Mouse (Mus musculus): ENCODE measurements around the gene Eomes.

The Eomes gene
- long read RNA-seq, experiment 1 = 0 reads
- long read RNA-seq, experiment 2 = 0 reads

DNA sequence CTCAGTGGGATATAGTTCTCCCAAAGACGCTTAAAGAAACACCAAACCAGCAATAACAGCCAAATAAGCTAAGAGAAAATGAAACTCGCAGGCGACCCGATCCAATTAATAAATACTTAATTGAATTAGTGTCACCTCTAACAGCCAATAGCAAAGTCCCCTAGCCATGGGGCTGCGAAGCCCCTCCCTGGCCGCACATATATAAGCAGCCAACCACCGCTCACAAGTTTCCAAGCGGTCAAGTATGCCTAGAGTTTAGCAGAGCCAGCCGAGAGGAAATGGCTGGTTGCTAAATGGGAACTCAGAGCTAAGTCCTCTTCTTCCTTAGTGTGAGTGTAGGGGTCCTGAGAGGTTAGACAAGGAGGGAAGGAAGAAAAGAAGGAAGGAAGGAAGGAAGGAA, at the start of gene Eomes:
Gene Eomes (plus strand): TSS at position 252 of the 400 bp plus-strand sequence.
- intact Hi-C loops (cut with DNase I) = no loop called here

DNA sequence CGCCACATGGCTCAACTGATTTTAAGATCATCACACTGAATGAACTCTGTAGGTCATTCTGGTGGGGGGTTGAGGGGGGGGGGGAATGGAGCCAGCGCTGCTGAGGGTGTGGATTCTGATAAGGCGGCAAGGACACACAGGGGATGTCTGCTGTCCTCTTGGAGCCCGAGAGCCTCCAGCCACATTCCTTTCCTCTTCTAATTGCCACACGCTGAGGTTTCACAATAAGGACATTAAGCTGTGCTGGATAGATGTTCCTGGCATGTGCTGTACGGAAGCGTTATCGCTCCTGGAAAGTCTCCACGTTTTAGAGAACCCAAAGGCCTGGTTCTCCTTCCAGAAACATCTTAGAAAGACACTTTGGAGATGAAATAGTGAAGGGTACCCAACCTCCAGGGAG, 33.2 kb upstream of the Eomes start:
- intact Hi-C loops (cut with DNase I) = no loop called here

DNA sequence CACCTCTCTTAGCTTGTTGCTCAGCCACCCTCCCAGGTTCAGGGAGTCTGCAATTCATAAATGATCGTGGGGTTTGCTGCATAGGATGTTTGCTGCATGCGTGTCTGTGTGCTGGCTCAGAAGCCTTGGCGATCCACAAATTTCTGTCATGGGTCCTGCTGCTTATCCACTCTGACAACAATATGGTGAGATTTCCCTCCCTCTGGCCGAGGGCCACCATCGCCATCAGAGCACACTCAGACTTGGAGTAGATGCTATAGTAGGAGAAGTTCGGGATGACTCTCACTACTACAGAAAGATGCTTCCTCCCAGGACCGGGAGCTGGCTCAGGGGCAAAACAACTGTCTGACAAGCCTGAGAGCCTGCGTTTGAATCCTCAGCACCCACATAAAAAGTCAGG, 28.7 kb upstream of the Eomes start:
- intact Hi-C loops (cut with DNase I) = no loop called here

- intact Hi-C loops (cut with DNase I) = no loop called here
Measured at GRCm38 (mm10) chr9:118453427-118453826, 24.6 kb upstream of the Eomes start.

- intact Hi-C loops (cut with DNase I) = no loop called here
Measured at GRCm38 (mm10) chr9:118455188-118455845, 22.7 kb upstream of the Eomes start.

GRCm38 (mm10) chr9:118456405-118456804, 21.6 kb upstream of the Eomes start:
- intact Hi-C loops (cut with DNase I) = no loop called here

DNA sequence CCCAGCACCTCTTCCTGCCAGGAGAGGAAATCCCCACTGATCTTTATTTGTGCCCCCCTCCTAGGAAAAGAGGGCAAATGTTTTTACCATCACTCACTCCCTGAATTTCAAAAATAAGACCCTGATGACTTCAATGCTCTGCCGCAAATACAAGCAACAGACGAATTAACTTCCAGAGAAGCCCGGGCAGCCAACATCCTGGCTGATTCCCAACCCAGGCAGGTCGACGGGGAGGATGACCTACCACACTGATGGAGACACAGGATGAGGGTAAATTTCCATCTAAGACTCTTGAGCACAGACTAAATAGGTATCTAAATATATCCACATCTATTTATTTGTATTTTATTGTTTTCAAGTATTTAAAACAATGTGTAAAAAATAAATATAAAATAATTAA, 20.0 kb upstream of the Eomes start:
- intact Hi-C loops (cut with DNase I) = no loop called here

DNA sequence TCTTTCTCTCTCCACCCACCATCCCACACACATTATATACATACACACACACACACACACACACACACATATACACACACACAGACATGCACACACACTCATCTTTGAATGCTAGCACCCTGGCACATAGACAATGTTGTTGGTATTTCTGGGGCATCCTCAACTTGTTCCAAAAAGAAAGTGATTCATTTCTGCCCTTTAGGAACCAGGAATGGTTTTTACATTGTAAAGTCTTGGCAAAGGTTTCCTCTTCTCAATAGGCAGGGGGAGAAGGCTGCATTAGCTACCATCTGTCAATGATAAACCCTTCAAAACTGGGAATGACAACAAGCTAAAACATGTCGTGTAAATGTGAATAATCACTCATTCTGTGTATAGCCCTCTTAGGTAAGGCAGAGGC, 14.0 kb upstream of the Eomes start:
- intact Hi-C loops (cut with DNase I) = no loop called here

DNA sequence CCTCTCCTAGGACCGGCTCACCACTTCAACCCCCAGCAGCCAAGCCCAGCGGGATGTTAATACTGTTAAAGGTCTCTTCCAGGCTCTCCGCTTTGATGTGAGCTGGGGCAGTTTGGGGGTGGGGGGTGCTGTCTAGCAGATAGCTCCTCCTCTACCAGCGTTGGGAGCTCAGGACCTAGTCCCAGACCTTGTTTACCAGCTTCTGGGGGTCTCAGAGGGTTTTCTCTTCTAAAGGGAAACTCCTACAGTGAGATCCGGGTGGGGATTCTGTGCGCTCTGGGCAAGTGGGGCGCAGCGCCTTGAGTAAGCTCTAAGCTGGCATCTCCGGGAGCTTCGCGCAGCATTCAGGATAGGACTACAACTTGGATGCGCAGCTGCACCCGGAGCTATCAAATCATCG, 9.7 kb upstream of the Eomes start:
- intact Hi-C loops (cut with DNase I) = no loop called here

DNA sequence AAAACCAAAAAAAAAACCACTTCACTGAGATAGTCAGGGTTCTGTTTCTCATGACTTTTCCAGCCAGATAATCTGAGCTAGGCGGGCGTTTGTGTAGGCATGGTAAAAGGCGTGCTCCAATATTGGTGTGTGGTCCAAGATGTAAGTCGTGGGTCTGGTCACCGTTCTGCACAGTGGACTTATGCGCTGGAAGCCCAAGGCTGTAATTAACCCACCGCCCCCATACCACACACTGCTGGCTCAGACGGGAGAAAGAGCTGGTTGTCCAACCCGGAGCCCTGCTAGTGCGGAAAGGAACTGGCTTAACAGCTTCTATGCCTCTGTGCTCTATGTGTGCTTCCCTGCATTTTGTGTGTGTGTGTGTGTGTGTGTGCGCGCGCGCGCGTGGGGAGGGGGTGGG, 8.7 kb upstream of the Eomes start:
- intact Hi-C loops (cut with DNase I) = no loop called here

GRCm38 (mm10) chr9:118471296-118471695, 6.7 kb upstream of the Eomes start:
- intact Hi-C loops (cut with DNase I) = no loop called here

- intact Hi-C loops (cut with DNase I) = no loop called here
Measured at GRCm38 (mm10) chr9:118476211-118476765, 1.7 kb upstream of the Eomes start.

DNA sequence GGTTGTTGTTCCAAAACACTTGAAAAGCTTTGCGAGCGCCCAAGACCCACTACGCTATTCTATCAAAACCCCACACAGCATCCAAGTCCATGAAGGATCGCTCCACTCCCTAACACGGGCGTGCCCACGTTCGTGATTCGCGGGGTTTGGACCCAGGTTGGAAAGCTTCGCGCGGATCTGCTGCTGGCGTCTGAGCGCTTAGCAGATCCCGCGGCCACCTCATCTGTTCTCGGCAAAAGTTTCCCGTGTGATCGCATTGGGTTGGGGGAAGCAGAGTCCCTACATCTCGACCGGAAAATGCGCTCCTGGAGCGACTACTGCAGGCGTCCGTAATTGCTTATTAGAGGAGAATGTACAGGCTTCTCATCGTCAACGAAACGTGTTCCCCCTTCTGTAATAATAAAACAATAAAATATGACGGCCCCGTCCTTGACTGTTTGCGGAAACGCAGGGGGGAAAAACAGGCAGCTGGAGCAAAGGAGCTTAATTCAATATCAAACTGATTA, 1.2 kb upstream of the Eomes start:
- intact Hi-C loops (cut with DNase I) = no loop called here

DNA sequence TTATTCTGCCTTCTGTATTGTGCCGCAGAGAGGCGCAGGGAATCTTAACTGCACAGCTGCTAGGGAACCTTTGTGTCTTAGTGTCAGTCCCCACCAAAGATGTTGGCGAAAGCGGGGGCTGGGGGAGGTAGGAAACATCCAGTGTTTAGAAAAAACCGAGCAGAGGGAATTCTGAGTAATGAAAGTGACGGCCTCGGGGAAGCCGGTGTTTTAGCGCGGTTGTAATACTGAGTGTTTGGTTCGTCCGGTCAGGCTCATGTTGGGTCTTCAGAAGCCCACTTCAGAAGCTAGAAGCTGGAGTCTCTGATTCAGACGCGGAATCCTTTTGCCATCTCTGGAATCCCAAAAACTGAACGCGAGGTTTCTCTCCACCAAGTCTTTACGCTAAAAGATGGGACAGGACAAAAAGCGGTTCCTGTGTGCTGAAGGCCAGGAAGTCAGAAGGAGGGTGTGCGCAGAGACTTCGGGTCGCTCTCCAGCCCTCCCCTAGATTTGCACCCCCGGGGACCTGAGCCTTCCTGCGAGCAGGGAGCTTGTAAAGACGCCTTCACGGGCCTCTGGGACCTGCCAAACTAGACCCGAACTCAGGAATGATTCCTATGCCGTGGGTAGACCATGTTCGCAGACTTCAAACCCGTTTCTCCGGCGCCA, 606 bp upstream of the Eomes start:
- intact Hi-C loops (cut with DNase I) = no loop called here

DNA sequence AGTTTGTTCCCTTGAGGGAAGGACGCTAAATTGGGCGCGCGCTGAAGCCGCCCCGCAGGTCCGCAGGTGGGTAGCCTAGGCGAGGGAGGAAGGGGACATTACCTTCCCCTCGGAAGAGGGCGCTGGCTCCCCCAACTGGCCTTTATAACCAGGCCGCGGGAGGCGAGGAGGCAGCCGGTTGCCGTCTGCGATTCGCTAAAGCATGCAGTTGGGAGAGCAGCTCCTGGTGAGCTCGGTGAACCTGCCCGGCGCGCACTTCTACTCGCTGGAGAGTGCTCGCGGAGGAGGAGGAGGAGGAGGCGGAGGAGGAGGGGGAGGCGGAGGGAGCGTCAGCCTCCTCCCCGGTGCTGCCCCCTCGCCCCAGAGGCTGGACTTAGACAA, 436 bp downstream of the Eomes start:
- intact Hi-C loops (cut with DNase I) = no loop called here

DNA sequence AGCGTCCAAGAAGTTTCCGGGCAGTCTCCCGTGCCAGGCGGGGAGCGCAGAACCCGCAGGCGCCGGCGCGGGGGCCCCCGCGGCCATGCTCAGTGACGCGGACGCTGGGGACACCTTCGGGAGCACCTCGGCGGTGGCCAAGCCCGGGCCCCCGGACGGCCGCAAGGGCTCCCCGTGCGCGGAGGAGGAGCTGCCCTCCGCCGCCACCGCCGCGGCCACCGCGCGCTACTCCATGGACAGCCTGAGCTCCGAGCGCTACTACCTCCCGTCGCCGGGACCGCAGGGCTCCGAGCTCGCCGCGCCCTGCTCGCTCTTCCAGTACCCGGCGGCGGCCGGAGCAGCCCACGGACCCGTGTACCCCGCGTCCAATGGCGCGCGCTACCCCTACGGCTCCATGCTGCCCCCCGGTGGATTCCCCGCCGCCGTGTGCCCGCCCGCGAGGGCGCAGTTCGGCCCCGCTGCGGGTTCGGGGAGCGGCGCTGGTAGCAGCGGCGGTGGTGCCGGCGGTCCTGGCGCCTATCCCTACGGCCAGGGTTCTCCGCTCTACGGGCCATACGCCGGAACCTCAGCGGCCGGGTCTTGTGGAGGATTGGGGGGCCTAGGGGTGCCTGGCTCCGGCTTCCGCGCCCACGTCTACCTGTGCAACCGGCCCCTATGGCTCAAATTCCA, 961 bp downstream of the Eomes start:
- intact Hi-C loops (cut with DNase I) = no loop called here

- intact Hi-C loops (cut with DNase I) = loop anchor here (10.0 kb wide), 1 partner anchor 315 kb away; no protein-coding TSS in a partner anchor
Measured at GRCm38 (mm10) chr9:118479508-118480291, 1.7 kb downstream of the Eomes start.

GRCm38 (mm10) chr9:118480292-118480690, 2.3 kb downstream of the Eomes start:
- intact Hi-C loops (cut with DNase I) = loop anchor here (10.0 kb wide), 1 partner anchor 315 kb away; no protein-coding TSS in a partner anchor

- intact Hi-C loops (cut with DNase I) = loop anchor here (10.0 kb wide), 1 partner anchor 317 kb away; no protein-coding TSS in a partner anchor
Measured at GRCm38 (mm10) chr9:118482210-118482609, 4.2 kb downstream of the Eomes start.

- intact Hi-C loops (cut with DNase I) = loop anchor here (5.0 to 10.0 kb wide), 2 partner anchors 322 to 444 kb away; partner anchors contain the start of gene Azi2
Measured at GRCm38 (mm10) chr9:118486361-118487095, 8.5 kb downstream of the Eomes start.

Data from adrenal gland (tissue).